Mouse (Mus musculus) c-Kit-negative CD71-positive TER-119-positive erythroid progenitor cells, embryonic 14.5 days (primary cell): ENCODE data around the gene Mtrf1.
"Not testable (repeated sequence)": the region's sequence is repeated elsewhere in the genome, so short reads cannot be mapped to it uniquely, and the experiment has no call there.

Experiments
- DNase-seq: peaks from one replicate; pipeline ENCODE4 v3.0.0-alpha.2; 2013; ENCODE audit warnings: low read depth, low spot score

The Mtrf1 gene

GRCm38 (mm10) chr14:79445055-79445620, 47.6 kb downstream of the Mtrf1 start:
- DNase-seq, result no peak

DNA sequence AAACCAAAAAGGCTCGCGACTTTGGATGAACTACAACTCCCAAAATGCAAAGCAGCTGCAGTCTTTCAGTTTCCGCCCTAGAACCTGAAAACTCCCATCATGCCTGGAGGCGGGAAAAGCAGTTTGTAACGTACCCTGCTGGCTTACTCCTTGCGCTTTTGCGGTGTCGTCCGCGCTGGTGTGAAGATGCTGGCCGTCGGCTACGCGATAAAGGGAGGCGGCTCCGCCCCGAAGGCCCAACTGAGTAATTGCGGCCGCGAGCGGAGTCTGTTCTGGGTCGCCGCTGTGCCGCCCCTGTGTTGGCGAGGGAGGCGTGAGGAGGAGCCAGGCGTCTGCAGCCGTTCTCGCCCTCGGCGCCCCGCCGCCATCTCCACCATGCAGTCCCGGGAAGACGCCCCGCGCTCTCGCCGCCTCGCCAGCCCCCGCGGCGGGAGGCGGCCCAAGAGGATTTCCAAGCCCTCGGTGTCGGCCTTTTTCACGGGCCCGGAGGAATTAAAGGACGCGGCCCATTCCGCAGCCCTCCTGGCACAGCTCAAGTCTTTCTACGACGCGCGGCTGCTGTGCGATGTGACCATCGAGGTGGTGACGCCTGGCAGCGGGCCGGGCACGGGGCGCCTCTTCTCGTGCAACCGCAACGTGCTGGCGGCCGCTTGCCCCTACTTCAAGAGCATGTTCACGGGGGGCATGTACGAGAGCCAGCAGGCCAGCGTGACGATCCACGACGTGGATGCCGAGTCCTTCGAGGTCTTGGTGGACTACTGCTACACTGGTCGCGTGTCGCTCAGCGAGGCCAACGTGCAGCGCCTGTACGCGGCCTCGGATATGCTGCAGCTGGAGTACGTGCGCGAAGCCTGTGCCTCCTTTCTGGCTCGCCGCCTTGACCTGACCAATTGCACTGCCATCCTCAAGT, 54.4 kb downstream of the Mtrf1 start, which contains the start of gene Kbtbd6:
Kbtbd6 (plus strand) TSS at position 155 of the 910 bp plus-strand sequence.
- peak; percentile 87 for DNase-seq

- not testable (repeated sequence) for DNase-seq
These were observed 55.0 kb downstream of the Mtrf1 start for GRCm38 (mm10) chr14:79452591-79452934.

GRCm38 (mm10) chr14:79460401-79460800, 62.8 kb downstream of the Mtrf1 start:
- DNase-seq, result no peak

DNA sequence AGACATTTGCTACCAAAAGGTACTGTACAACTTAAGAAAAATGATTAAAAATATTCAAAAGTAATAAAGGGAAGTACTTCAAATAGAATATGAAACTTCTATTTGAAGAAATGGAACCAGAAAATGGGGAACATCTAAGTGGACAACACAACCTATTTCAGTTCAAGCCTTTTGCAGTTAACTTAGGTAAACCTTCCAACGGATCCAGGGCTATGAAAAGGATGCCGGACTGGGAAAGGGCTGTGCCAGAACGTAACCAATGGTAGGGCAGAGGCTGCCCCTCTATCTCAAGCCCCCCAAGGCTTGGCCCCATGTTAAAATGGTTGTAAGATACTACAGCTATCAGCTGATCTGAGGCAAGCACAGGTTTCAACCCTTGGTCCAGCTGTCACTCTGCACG, 63.4 kb downstream of the Mtrf1 start:
- no peak for DNase-seq

- DNase-seq, result no peak
These were observed 68.1 kb downstream of the Mtrf1 start for GRCm38 (mm10) chr14:79465623-79466022.

GRCm38 (mm10) chr14:79467621-79468020, 70.0 kb downstream of the Mtrf1 start:
- DNase-seq, result no peak
